10 mouse cellular contexts compared by ENCODE assay signal in genomic region chr7:19069500-19069899, GRCm38 (mm10). TPM values are rescaled to one million over a fixed set of nuclear protein-coding genes. Genes with fewer than 3 reads are reported as not detected.
DNase-seq lines count a peak whose midpoint lies in the region; TF ChIP-seq lines count a peak whose summit lies in the region.
"Had no signal": no experiment of that assay in that cellular context is flagged by ENCODE, and none has a peak within 500 bp of the region (broad histone marks: within the 10 kb centered on the region; RNA-seq: fewer than 3 reads in every experiment).

No protein-coding gene starts in this region.

- no peak overlapping the region for H3K27ac ChIP-seq in layer of hippocampus, adult 2 months
- H3K27ac ChIP-seq in MEL (ENCODE audit: control insufficient read depth, low read depth, low read length) = no peak overlapping the region
- H3K27ac ChIP-seq in limb, embryonic 10.5 days = no peak overlapping the region
- H3K27ac ChIP-seq: limb, embryonic 13.5 days had no signal

- no peak for DNase-seq in layer of hippocampus, adult 2 months (ENCODE audit: low spot score in 2 of 2)
- DNase-seq in layer of hippocampus, postnatal 14 days (ENCODE audit: low spot score in 2 of 2) = no peak
- peak; percentile 46 for DNase-seq in CD4-positive helper T cell, adult 2 months (ENCODE audit: low read depth, low spot score)
- DNase-seq in MEL (ENCODE audit: low read depth, low spot score) = peak; percentile 71
- peak; percentile 40 for DNase-seq in limb, embryonic 10.5 days (ENCODE audit: low spot score)
- DNase-seq in gastrocnemius, postnatal 36 days = no peak
- no peak for DNase-seq in heart, postnatal 10 days

- H3K4me1 ChIP-seq in MEL (ENCODE audit: control insufficient read depth in 1 of 2, insufficient read depth in 2 of 2, low read length in 2 of 2) = no peaks in the 10 kb centered on the region
- H3K4me1 ChIP-seq in limb, embryonic 10.5 days = no peaks in the 10 kb centered on the region
- H3K4me1 ChIP-seq: limb, embryonic 13.5 days had no signal

- no peaks in the 10 kb centered on the region for H3K9me3 ChIP-seq in MEL (replicated peaks; ENCODE audit: insufficient read depth, low read length)
- H3K9me3 ChIP-seq in limb, embryonic 10.5 days (replicated peaks) = 0 out of 2 replicates have a peak, but pooled peaks cover 1% of the 10 kb centered on the region

- no peaks in the 10 kb centered on the region for H3K79me2 ChIP-seq in MEL (ENCODE audit: control insufficient read depth, insufficient read depth, low read length, poor library complexity)

- H3K9ac ChIP-seq in MEL (ENCODE audit: control insufficient read depth, low read depth, low read length, poor library complexity, severe bottlenecking) = no peak overlapping the region
- H3K9ac ChIP-seq: limb, embryonic 13.5 days had no signal

- no peak overlapping the region for H3K4me3 ChIP-seq in layer of hippocampus, adult 2 months
- H3K4me3 ChIP-seq in MEL (ENCODE audit: control insufficient read depth in 1 of 2, insufficient read depth in 1 of 2, low read depth in 2 of 2, low read length in 2 of 2) = no peak overlapping the region
- H3K4me3 ChIP-seq in limb, embryonic 10.5 days = no peak overlapping the region
- H3K4me3 ChIP-seq: erythroblast, embryonic 14.5 days; limb, embryonic 13.5 days had no signal

- TF ChIP-seq RAD21 in MEL (IDR thresholded peaks at IDR 0.05; ENCODE audit: low read depth, low read length) = peak; percentile 45

- peak; percentile 67 for TF ChIP-seq CTCF in layer of hippocampus, adult 2 months (conservative IDR thresholded peaks at IDR 0.05)
- peak; percentile 76 to 88 (median 80) for TF ChIP-seq CTCF in MEL (IDR thresholded peaks at IDR 0.05 in 2 of 3, conservative IDR thresholded peaks at IDR 0.05 in 1 of 3; ENCODE audit: control insufficient read depth in 1 of 3, insufficient read depth in 1 of 3, low read depth in 2 of 3, low read length in 3 of 3, poor library complexity in 1 of 3, severe bottlenecking in 1 of 3)

- no peaks in the 10 kb centered on the region for H3K27me3 ChIP-seq in MEL (ENCODE audit: control insufficient read depth in 1 of 2, insufficient read depth in 2 of 2, low read length in 2 of 2)
- H3K27me3 ChIP-seq in limb, embryonic 10.5 days (ENCODE audit: low read depth, poor library complexity, severe bottlenecking) = peaks cover 37% of the 10 kb centered on the region

- no peak for TF ChIP-seq EP300 in MEL (IDR thresholded peaks at IDR 0.05; ENCODE audit: low read depth in 1 of 2, low read length in 2 of 2)

- intact Hi-C loops in gastrocnemius, postnatal 36 days (cut with DNase I) = loop anchor here (2.0 kb wide), 1 partner anchor 23 kb away; no protein-coding TSS in a partner anchor
- intact Hi-C loops in heart, postnatal 10 days (cut with DNase I) = loop anchor here (1.0 to 2.0 kb wide), 2 partner anchors 24 to 81 kb away; no protein-coding TSS in a partner anchor

- WGBS in limb, embryonic 10.5 days = 50% methylated on average over 3 of the region's 3 CpGs

- TF ChIP-seq POLR2A in MEL (IDR thresholded peaks at IDR 0.05; ENCODE audit: control insufficient read depth in 1 of 2, insufficient read depth in 1 of 2, low read depth in 1 of 2, low read length in 2 of 2, poor library complexity in 1 of 2) = no peak

- H3K36me3 ChIP-seq in MEL (ENCODE audit: control insufficient read depth in 1 of 2, insufficient read depth in 2 of 2, low read length in 2 of 2) = no peaks in the 10 kb centered on the region
- no peaks in the 10 kb centered on the region for H3K36me3 ChIP-seq in limb, embryonic 10.5 days
- H3K36me3 ChIP-seq: limb, embryonic 13.5 days had no signal

TF ChIP-seq in MEL, 35 proteins besides CTCF, POLR2A, EP300 and RAD21:
- no peak for TF ChIP-seq BHLHE40 (IDR thresholded peaks at IDR 0.05; ENCODE audit: borderline replicate concordance, low read depth, low read length)
- TF ChIP-seq USF2 (IDR thresholded peaks at IDR 0.05; ENCODE audit: borderline replicate concordance in 1 of 2, insufficient read depth in 1 of 2, low read depth in 1 of 2, low read length in 2 of 2) = no peak
- TF ChIP-seq MEF2A (IDR thresholded peaks at IDR 0.05; ENCODE audit: extremely low read depth, insufficient replicate concordance, low read depth, low read length, poor library complexity, severe bottlenecking) = no peak
- TF ChIP-seq ELF1 (IDR thresholded peaks at IDR 0.05; ENCODE audit: low read depth, low read length) = no peak
- no peak for TF ChIP-seq SIN3A (IDR thresholded peaks at IDR 0.05; ENCODE audit: low read length)
- no peak for TF ChIP-seq NELFE (IDR thresholded peaks at IDR 0.05; ENCODE audit: low read depth, low read length)
- no peak for TF ChIP-seq E2F4 (IDR thresholded peaks at IDR 0.05; ENCODE audit: borderline replicate concordance, low read depth, low read length)
- peak; percentile 24; the same call in 1 of the 2 replicates for TF ChIP-seq HCFC1 (IDR thresholded peaks at IDR 0.05; ENCODE audit: low read depth, low read length)
- no peak for TF ChIP-seq RCOR1 (IDR thresholded peaks at IDR 0.05; ENCODE audit: low read depth, low read length)
- TF ChIP-seq ZNF384 (IDR thresholded peaks at IDR 0.05; ENCODE audit: low read depth, low read length) = peak; percentile 64
- peak; percentile 51 for TF ChIP-seq ZC3H11A (IDR thresholded peaks at IDR 0.05; ENCODE audit: low read depth, low read length)
- TF ChIP-seq USF1 (IDR thresholded peaks at IDR 0.05; ENCODE audit: low read depth, low read length) = no peak
- TF ChIP-seq MAZ (IDR thresholded peaks at IDR 0.05; ENCODE audit: low read depth, low read length) = no peak
- no peak for TF ChIP-seq CHD2 (IDR thresholded peaks at IDR 0.05; ENCODE audit: low read length)
- no peak for TF ChIP-seq JUND (IDR thresholded peaks at IDR 0.05; ENCODE audit: low read depth, low read length)
- no peak for TF ChIP-seq POLR2AphosphoS5 (IDR thresholded peaks at IDR 0.05; ENCODE audit: borderline replicate concordance, low read depth, low read length)
- no peak for TF ChIP-seq MAX (IDR thresholded peaks at IDR 0.05; ENCODE audit: low read length)
- TF ChIP-seq MXI1 (IDR thresholded peaks at IDR 0.05; ENCODE audit: low read depth, low read length) = no peak
- TF ChIP-seq SMC3 (IDR thresholded peaks at IDR 0.05; ENCODE audit: low read depth, low read length) = peak; percentile 62
- TF ChIP-seq GABPA (IDR thresholded peaks at IDR 0.05; ENCODE audit: low read depth, low read length) = no peak
- TF ChIP-seq MYC (IDR thresholded peaks at IDR 0.05; ENCODE audit: low read depth, low read length) = no peak
- no peak for TF ChIP-seq CHD1 (IDR thresholded peaks at IDR 0.05; ENCODE audit: low read depth, low read length)
- no peak for TF ChIP-seq ETS1 (IDR thresholded peaks at IDR 0.05; ENCODE audit: low read depth, low read length)
TF ChIP-seq in MEL: peak in this region for 4.

RNA-seq across cellular contexts. Expression of gene Dmwd, which starts 6.5 kb away (rescaled TPM):
- total RNA-seq in layer of hippocampus, adult 2 months (2021) = 100 to 1,000 TPM; 154 TPM
- total RNA-seq in layer of hippocampus, postnatal 14 days (2021) = 100 to 1,000 TPM; 141 to 147 TPM
- total RNA-seq in MEL (2012; rRNA removed) = 18.3 and 19.4 TPM in 2 replicates
- 10 to 100 TPM; 51.5 to 70.3 TPM for polyA plus RNA-seq in MEL (2012; ENCODE audit: insufficient read depth in 1 of 2, insufficient read length in 2 of 2, low read depth in 1 of 2, low replicate concordance in 2 of 2, missing spikeins in 1 of 2)
- 20.0 and 21.4 TPM in 2 replicates for polyA plus RNA-seq in limb, embryonic 10.5 days (2016; fragmentation: Nextera tagmentation; extraction: Ambion mirVana)
- total RNA-seq in gastrocnemius, postnatal 36 days (2021) = 10 to 100 TPM; 21.6 to 26.1 TPM
- total RNA-seq in heart, postnatal 10 days (2021) = 10 to 100 TPM; 48.4 to 50.7 TPM

RNA-seq across cellular contexts. Expression of gene Dmpk, which starts 14.1 kb away (rescaled TPM):
- 10 to 100 TPM; 38.8 to 56.8 TPM for total RNA-seq in layer of hippocampus, adult 2 months (2021)
- 10 to 100 TPM; 33.0 to 42.3 TPM for total RNA-seq in layer of hippocampus, postnatal 14 days (2021)
- total RNA-seq in MEL (2012; rRNA removed) = 4.1 and 5.4 TPM in 2 replicates
- 10 to 100 TPM in 1 of 2 experiments, not detected in 1; 29.3 TPM for polyA plus RNA-seq in MEL (2012; ENCODE audit: insufficient read depth in 1 of 2, insufficient read length in 2 of 2, low read depth in 1 of 2, low replicate concordance in 2 of 2, missing spikeins in 1 of 2)
- 7.2 and 8.7 TPM in 2 replicates for polyA plus RNA-seq in limb, embryonic 10.5 days (2016; fragmentation: Nextera tagmentation; extraction: Ambion mirVana)
- 100 to 1,000 TPM; 272 to 309 TPM for total RNA-seq in gastrocnemius, postnatal 36 days (2021)
- 100 to 1,000 TPM; 288 to 299 TPM for total RNA-seq in heart, postnatal 10 days (2021)

RNA-seq across cellular contexts. Expression of gene Rsph6a, which starts 15.0 kb away (rescaled TPM):
- total RNA-seq in layer of hippocampus, adult 2 months (2021) = under 1 TPM in 1 of 2 experiments, not detected in 1; 0.20 TPM
- under 1 TPM in 1 of 2 experiments, not detected in 1; 0.21 TPM for total RNA-seq in layer of hippocampus, postnatal 14 days (2021)
- total RNA-seq in MEL (2012; rRNA removed) = 0.16 and 0.23 TPM in 2 replicates
- under 1 TPM in 1 of 2 experiments, not detected in 1; 0.04 TPM for polyA plus RNA-seq in MEL (2012; ENCODE audit: insufficient read depth in 1 of 2, insufficient read length in 2 of 2, low read depth in 1 of 2, low replicate concordance in 2 of 2, missing spikeins in 1 of 2)
- polyA plus RNA-seq in limb, embryonic 10.5 days (2016; fragmentation: Nextera tagmentation; extraction: Ambion mirVana) = not detected in 2 replicates
- total RNA-seq in gastrocnemius, postnatal 36 days (2021) = not detected
- total RNA-seq in heart, postnatal 10 days (2021) = not detected
- polyA plus RNA-seq: erythroblast, embryonic 14.5 days; heart, embryonic 14.5 days; limb, embryonic 13.5 days had no signal

RNA-seq across cellular contexts. Expression of gene Six5, which starts 24.9 kb away (rescaled TPM):
- total RNA-seq in layer of hippocampus, adult 2 months (2021) = 1 to 10 TPM; 2.4 to 2.8 TPM
- 1 to 10 TPM; 2.1 to 2.7 TPM for total RNA-seq in layer of hippocampus, postnatal 14 days (2021)
- total RNA-seq in MEL (2012; rRNA removed) = 2.7 and 3.0 TPM in 2 replicates
- 1 to 10 TPM in 1 of 2 experiments, not detected in 1; 7.7 TPM for polyA plus RNA-seq in MEL (2012; ENCODE audit: insufficient read depth in 1 of 2, insufficient read length in 2 of 2, low read depth in 1 of 2, low replicate concordance in 2 of 2, missing spikeins in 1 of 2)
- polyA plus RNA-seq in limb, embryonic 10.5 days (2016; fragmentation: Nextera tagmentation; extraction: Ambion mirVana) = 5.7 and 7.5 TPM in 2 replicates
- 1 to 10 TPM; 1.2 to 1.5 TPM for total RNA-seq in gastrocnemius, postnatal 36 days (2021)
- 10 to 100 TPM in 1 of 2 experiments, 1 to 10 TPM in 1; 7.9 to 11.2 TPM for total RNA-seq in heart, postnatal 10 days (2021)

RNA-seq across cellular contexts. Expression of gene Sympk, which starts 45.3 kb away (rescaled TPM):
- total RNA-seq in layer of hippocampus, adult 2 months (2021) = 100 to 1,000 TPM; 112 to 114 TPM
- 100 to 1,000 TPM; 103 to 105 TPM for total RNA-seq in layer of hippocampus, postnatal 14 days (2021)
- total RNA-seq in MEL (2012; rRNA removed) = 108 and 122 TPM in 2 replicates
- 100 to 1,000 TPM in 1 of 2 experiments, not detected in 1; 226 TPM for polyA plus RNA-seq in MEL (2012; ENCODE audit: insufficient read depth in 1 of 2, insufficient read length in 2 of 2, low read depth in 1 of 2, low replicate concordance in 2 of 2, missing spikeins in 1 of 2)
- 50.4 and 54.6 TPM in 2 replicates for polyA plus RNA-seq in limb, embryonic 10.5 days (2016; fragmentation: Nextera tagmentation; extraction: Ambion mirVana)
- total RNA-seq in gastrocnemius, postnatal 36 days (2021) = 10 to 100 TPM; 61.8 to 65.7 TPM
- 10 to 100 TPM; 58.3 to 60.9 TPM for total RNA-seq in heart, postnatal 10 days (2021)

Comparison
In these comparisons a context has a peak if more than half of its experiments do, and no peak if none do; other contexts are left out.
1. DNase-seq: peak in CD4-positive helper T cell, adult 2 months (single experiment), MEL (single experiment) and limb, embryonic 10.5 days (single experiment); none in layer of hippocampus, adult 2 months (0 of 2), layer of hippocampus, postnatal 14 days (0 of 2), gastrocnemius, postnatal 36 days (0 of 2) and heart, postnatal 10 days (0 of 2).
2. RNA of gene Dmpk, which starts 14.1 kb away (total RNA-seq): 272 to 309 TPM in gastrocnemius, postnatal 36 days and 288 to 299 TPM in heart, postnatal 10 days; 38.8 to 56.8 TPM in layer of hippocampus, adult 2 months, 33.0 to 42.3 TPM in layer of hippocampus, postnatal 14 days and 4.1 to 5.4 TPM in MEL; every median in the first group is over 4 times any median in the second.